Mouse (Mus musculus) layer of hippocampus, adult 6 months (tissue): ENCODE results near the gene Myoz2. TPM values are rescaled to one million over a fixed set of nuclear protein-coding genes. Genes with fewer than 3 reads are reported as not detected.

Source experiments
- long read RNA-seq, 2 experiments: library from polyadenylated mRNA; unstranded; transcript quantifications; one replicate each; pipeline ENCODE4 v2.0.0; 2019 to 2020
- microRNA-seq: library from miRNA; unstranded; fragments of <30 nt; microRNA quantifications from one replicate; pipeline ENCODE4 v1.2.0, GENCODE M21; 2020
- polyA plus RNA-seq: library from polyadenylated mRNA; unstranded; fragments of <200 nt; fragmentation: Nextera tagmentation; gene quantifications from 2 replicates; pipeline ENCODE4 v1.2.3, GENCODE M21; 2021

The Myoz2 gene
- polyA plus RNA-seq: 0.54 and 0.95 TPM in 2 replicates
- long read RNA-seq, experiment 1: 0 reads
- long read RNA-seq, experiment 2: 0 reads

DNA sequence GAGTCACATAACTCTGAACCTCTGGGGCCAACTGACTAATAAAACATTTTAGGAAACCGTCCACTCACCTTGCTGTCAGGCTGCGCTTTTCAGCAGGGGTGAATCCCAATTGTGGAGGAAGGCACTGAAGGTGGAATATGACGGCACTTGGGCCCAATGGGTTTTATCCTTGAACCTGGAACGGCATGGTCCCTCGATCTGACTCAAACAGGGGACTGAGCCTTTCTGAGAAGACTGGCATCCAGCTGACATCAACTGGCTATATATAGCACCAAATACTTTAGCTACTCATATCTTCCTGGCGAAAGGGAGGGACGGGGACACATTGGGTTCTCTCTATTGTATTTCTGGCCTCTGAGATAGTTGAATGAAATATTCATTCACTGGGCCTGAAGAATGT lies at the start of gene Myoz2:
Gene Myoz2 (minus strand): TSS at position 264 of the 400 bp plus-strand sequence.

DNA sequence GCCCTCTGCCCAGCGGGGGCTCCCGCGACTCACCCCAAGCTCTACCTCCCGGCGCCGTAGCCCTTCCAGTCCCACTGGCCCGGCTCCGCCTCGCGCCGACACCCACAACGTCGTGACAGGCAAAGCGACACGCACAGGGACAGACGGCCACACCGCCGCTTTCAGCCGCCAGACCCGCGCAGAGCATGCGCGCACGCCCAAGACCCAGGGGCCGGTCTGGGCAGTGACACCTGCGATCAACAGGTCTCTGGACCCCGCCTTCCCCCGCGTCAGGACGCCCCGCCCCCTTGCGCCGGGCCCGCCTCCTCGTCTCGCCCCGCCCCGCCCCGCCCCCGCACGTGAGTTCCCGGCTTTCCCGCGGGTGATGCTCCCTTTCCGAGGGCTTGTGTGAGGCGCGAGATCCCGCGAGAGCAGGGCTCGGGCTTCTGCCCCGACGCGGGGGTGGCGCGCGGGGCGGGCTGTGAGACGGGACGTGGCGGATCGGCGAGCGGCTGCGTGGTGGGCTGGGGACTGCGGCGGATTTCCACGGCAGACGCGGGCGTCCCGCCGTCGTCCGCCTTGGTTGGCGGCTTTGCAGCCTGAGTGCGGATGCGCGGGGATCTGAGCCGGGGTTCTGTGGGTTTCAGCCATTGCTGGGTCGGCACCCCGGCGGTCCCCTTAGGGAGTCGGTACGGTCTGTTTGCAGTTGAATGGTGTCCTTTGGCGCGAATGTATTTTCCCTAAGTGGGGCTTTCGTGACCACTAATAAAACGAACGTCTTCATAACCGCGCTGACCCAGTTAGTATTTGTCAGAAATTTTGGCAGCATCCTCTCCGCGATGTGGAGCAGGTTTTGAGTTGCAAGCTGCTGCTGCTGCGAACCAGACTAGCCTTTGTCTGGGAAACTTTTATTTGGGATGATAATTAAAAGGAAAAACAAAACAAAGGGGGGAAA lies 50.3 kb downstream of the Myoz2 start, which contains the start of gene Usp53:
Gene Usp53 (minus strand): TSS at position 262 of the 934 bp plus-strand sequence.

Small RNAs within 50 kb of the gene (microRNA-seq; reads per million reads assigned to microRNA genes)
- not detected for gene Gm22066

Other genes with a start within 250 kb of the Myoz2 start
- gene Fabp2, start 139.9 kb downstream of the Myoz2 start, polyA plus RNA-seq: not detected in 2 replicates
- not detected in 2 replicates for gene Gm10959, start 115.7 kb downstream of the Myoz2 start, polyA plus RNA-seq
- 160 and 194 TPM in 2 replicates for gene 1810037I17Rik, start 110.8 kb downstream of the Myoz2 start, polyA plus RNA-seq
- gene Usp53, start 50.5 kb downstream of the Myoz2 start, polyA plus RNA-seq: 6.1 and 7.0 TPM in 2 replicates
- 1.4 and 2.1 TPM in 2 replicates for gene Synpo2, start 201.1 kb upstream of the Myoz2 start, polyA plus RNA-seq
- gene Sec24d, start 232.4 kb upstream of the Myoz2 start, polyA plus RNA-seq: 7.3 and 9.4 TPM in 2 replicates